Mouse (Mus musculus) megakaryocyte, embryonic 14.5 days (primary cell): ENCODE measurements around the gene Gabrr2.

Source experiments
- FLI1 ChIP-seq: IDR thresholded peaks from 2 replicates; pipeline ENCODE4 v1.6.1; 2012; ENCODE audit warnings: low read length, inconsistent platforms, mixed read lengths
- GATA1 ChIP-seq: IDR thresholded peaks from 3 replicates; pipeline ENCODE4 v1.6.1; 2012; ENCODE audit warnings: mixed read lengths, low read length, inconsistent platforms, borderline replicate concordance

- TF ChIP-seq GATA1 (no peak), FLI1 (no peak)
Observed at GRCm38 (mm10) chr4:33061158-33061557, 1.6 kb upstream of the Gabrr2 start.
